Mouse (Mus musculus): ENCODE data around the gene Zfp142. TPM values are rescaled to one million over a fixed set of nuclear protein-coding genes. Genes with fewer than 3 reads are reported as not detected.

Zfp142 gene
- polyA plus RNA-seq (2016; fragmentation: Nextera tagmentation; extraction: Ambion mirVana): 9.7 and 10.8 TPM in 2 replicates

- H3K4me1 ChIP-seq: peaks cover 30% of the 10 kb centered on the region
- peak within 1 kb of the TSS; percentile 92 for H3K27ac ChIP-seq
- WGBS: under 1% methylated on average over 48 of the region's 48 CpGs
- no peaks in the 10 kb centered on the region for H3K9me3 ChIP-seq
- no peaks in the 10 kb centered on the region for H3K27me3 ChIP-seq (ENCODE audit: poor library complexity, severe bottlenecking)
- peak within 1 kb of the TSS; percentile 93 for H3K4me3 ChIP-seq
- peaks cover 52% of the 10 kb centered on the region for H3K36me3 ChIP-seq (replicated peaks)
- peak; percentile 99 for DNase-seq (ENCODE audit: extremely low spot score, low spot score)
Measured at GRCm38 (mm10) chr1:74587773-74588445, at the start of gene Zfp142, which contains the start of gene Bcs1l. Gene Zfp142 (minus strand): TSS chr1:74588246. Gene Bcs1l (plus strand): TSS chr1:74588289.

- Histone ChIP-seq H3K4me3 (no peak overlapping the region), H3K36me3 (replicated peaks) (peaks cover 21% of the 10 kb centered on the region; the same call in 1 of the 2 replicates), H3K27ac (no peak overlapping the region), H3K9me3 (no peaks in the 10 kb centered on the region), H3K4me1 (0 out of 2 replicates have a peak, but pooled peaks cover 5% of the 10 kb centered on the region), H3K27me3 (ENCODE audit: poor library complexity, severe bottlenecking) (no peaks in the 10 kb centered on the region)
- 91% methylated on average over 4 of the region's 4 CpGs for WGBS
- DNase-seq (ENCODE audit: extremely low spot score, low spot score): no peak
Measured at GRCm38 (mm10) chr1:74632734-74633133, 44.7 kb upstream of the Zfp142 start.

GRCm38 (mm10) chr1:74628001-74628400, 40.0 kb upstream of the Zfp142 start:
- H3K27ac ChIP-seq: no peak overlapping the region
- DNase-seq (ENCODE audit: extremely low spot score, low spot score): no peak
- 50% methylated on average over 7 of the region's 7 CpGs for WGBS
- no peak overlapping the region for H3K4me3 ChIP-seq
- 0 out of 2 replicates have a peak, but pooled peaks cover 6% of the 10 kb centered on the region for H3K4me1 ChIP-seq
- H3K36me3 ChIP-seq (replicated peaks): peaks cover 21% of the 10 kb centered on the region
- H3K9me3 ChIP-seq: no peaks in the 10 kb centered on the region
- H3K27me3 ChIP-seq (ENCODE audit: poor library complexity, severe bottlenecking): no peaks in the 10 kb centered on the region

- 93% methylated on average over 4 of the region's 4 CpGs for WGBS
- no peaks in the 10 kb centered on the region for H3K27me3 ChIP-seq (ENCODE audit: poor library complexity, severe bottlenecking)
- H3K36me3 ChIP-seq (replicated peaks): peaks cover 23% of the 10 kb centered on the region
- 0 out of 2 replicates have a peak, but pooled peaks cover 6% of the 10 kb centered on the region for H3K4me1 ChIP-seq
- no peak overlapping the region for H3K4me3 ChIP-seq
- DNase-seq (ENCODE audit: extremely low spot score, low spot score): no peak
- no peaks in the 10 kb centered on the region for H3K9me3 ChIP-seq
- no peak overlapping the region for H3K27ac ChIP-seq
Measured at GRCm38 (mm10) chr1:74626076-74626475, 38.0 kb upstream of the Zfp142 start.

- H3K27ac ChIP-seq: no peak overlapping the region
- 0 out of 2 replicates have a peak, but pooled peaks cover 6% of the 10 kb centered on the region for H3K4me1 ChIP-seq
- H3K36me3 ChIP-seq (replicated peaks): peaks cover 21% of the 10 kb centered on the region
- no peak overlapping the region for H3K4me3 ChIP-seq
- H3K27me3 ChIP-seq (ENCODE audit: poor library complexity, severe bottlenecking): no peaks in the 10 kb centered on the region
- DNase-seq (ENCODE audit: extremely low spot score, low spot score): no peak
- 97% methylated on average over 1 of the region's 1 CpGs for WGBS
- no peaks in the 10 kb centered on the region for H3K9me3 ChIP-seq
Measured at GRCm38 (mm10) chr1:74624183-74624582, 36.1 kb upstream of the Zfp142 start.

GRCm38 (mm10) chr1:74601267-74601962, 13.4 kb upstream of the Zfp142 start, which contains the start of the genes Rnf25 and Stk36:
Gene Rnf25 (minus strand): TSS chr1:74601397.
Gene Stk36 (plus strand): TSS chr1:74601445.
- WGBS: 11% methylated on average over 25 of the region's 25 CpGs
- Histone ChIP-seq H3K27ac (peak within 1 kb of the TSS; percentile 89), H3K9me3 (no peaks in the 10 kb centered on the region), H3K27me3 (ENCODE audit: poor library complexity, severe bottlenecking) (no peaks in the 10 kb centered on the region), H3K4me1 (peaks cover 21% of the 10 kb centered on the region), H3K36me3 (replicated peaks) (peaks cover 42% of the 10 kb centered on the region), H3K4me3 (peak within 1 kb of the TSS; percentile 93)
- DNase-seq (ENCODE audit: extremely low spot score, low spot score): peak; percentile 84

- peaks cover 46% of the 10 kb centered on the region for H3K36me3 ChIP-seq (replicated peaks)
- DNase-seq (ENCODE audit: extremely low spot score, low spot score): no peak
- H3K27ac ChIP-seq: peak overlapping the region; percentile 89
- 10% methylated on average over 26 of the region's 26 CpGs for WGBS
- H3K27me3 ChIP-seq (ENCODE audit: poor library complexity, severe bottlenecking): no peaks in the 10 kb centered on the region
- H3K9me3 ChIP-seq: no peaks in the 10 kb centered on the region
- H3K4me3 ChIP-seq: peak overlapping the region; percentile 93
- H3K4me1 ChIP-seq: peaks cover 21% of the 10 kb centered on the region
Measured at GRCm38 (mm10) chr1:74600501-74601266, 12.6 kb upstream of the Zfp142 start.

- no peak for DNase-seq (ENCODE audit: extremely low spot score, low spot score)
- Histone ChIP-seq H3K27me3 (ENCODE audit: poor library complexity, severe bottlenecking) (no peaks in the 10 kb centered on the region), H3K4me3 (no peak overlapping the region), H3K27ac (no peak overlapping the region), H3K9me3 (no peaks in the 10 kb centered on the region), H3K4me1 (peaks cover 2% of the 10 kb centered on the region), H3K36me3 (replicated peaks) (peaks cover 91% of the 10 kb centered on the region)
- 92% methylated on average over 8 of the region's 8 CpGs for WGBS
Measured at GRCm38 (mm10) chr1:74594434-74594833, 6.4 kb upstream of the Zfp142 start.

GRCm38 (mm10) chr1:74587233-74587772, 743 bp downstream of the Zfp142 start:
- H3K36me3 ChIP-seq (replicated peaks): peaks cover 54% of the 10 kb centered on the region
- under 1% methylated on average over 24 of the region's 24 CpGs for WGBS
- peak overlapping the region; percentile 92 for H3K27ac ChIP-seq
- no peaks in the 10 kb centered on the region for H3K27me3 ChIP-seq (ENCODE audit: poor library complexity, severe bottlenecking)
- no peak for DNase-seq (ENCODE audit: extremely low spot score, low spot score)
- peak overlapping the region; percentile 93 for H3K4me3 ChIP-seq
- H3K9me3 ChIP-seq: no peaks in the 10 kb centered on the region
- peaks cover 30% of the 10 kb centered on the region for H3K4me1 ChIP-seq

- Histone ChIP-seq H3K4me1 (peaks cover 30% of the 10 kb centered on the region), H3K4me3 (no peak overlapping the region), H3K27ac (no peak overlapping the region), H3K27me3 (ENCODE audit: poor library complexity, severe bottlenecking) (no peaks in the 10 kb centered on the region), H3K9me3 (no peaks in the 10 kb centered on the region), H3K36me3 (replicated peaks) (peaks cover 51% of the 10 kb centered on the region)
- no peak for DNase-seq (ENCODE audit: extremely low spot score, low spot score)
- 97% methylated on average over 3 of the region's 3 CpGs for WGBS
Measured at GRCm38 (mm10) chr1:74584616-74585398, 3.2 kb downstream of the Zfp142 start.

- DNase-seq (ENCODE audit: extremely low spot score, low spot score): no peak
- Histone ChIP-seq H3K9me3 (no peaks in the 10 kb centered on the region), H3K4me3 (no peak overlapping the region), H3K27me3 (ENCODE audit: poor library complexity, severe bottlenecking) (no peaks in the 10 kb centered on the region), H3K4me1 (peaks cover 17% of the 10 kb centered on the region), H3K27ac (no peak overlapping the region), H3K36me3 (replicated peaks) (peaks cover 66% of the 10 kb centered on the region)
- WGBS: 79% methylated on average over 3 of the region's 3 CpGs
Measured at GRCm38 (mm10) chr1:74582621-74583020, 5.4 kb downstream of the Zfp142 start.

All from forebrain, embryonic 10.5 days (tissue).